Mouse (Mus musculus): ENCODE data around the gene Necab3. TPM values are rescaled to one million over a fixed set of nuclear protein-coding genes. Genes with fewer than 3 reads are reported as not detected.

Gene Necab3
- total RNA-seq, 2 experiments from 2014 or later: 1.3 to 1.8 TPM

- DNase-seq: no peak
- intact Hi-C loops (cut with DNase I): no loop called here
These were observed 15.6 kb upstream of the Necab3 start for GRCm38 (mm10) chr2:154574271-154574670.

DNA sequence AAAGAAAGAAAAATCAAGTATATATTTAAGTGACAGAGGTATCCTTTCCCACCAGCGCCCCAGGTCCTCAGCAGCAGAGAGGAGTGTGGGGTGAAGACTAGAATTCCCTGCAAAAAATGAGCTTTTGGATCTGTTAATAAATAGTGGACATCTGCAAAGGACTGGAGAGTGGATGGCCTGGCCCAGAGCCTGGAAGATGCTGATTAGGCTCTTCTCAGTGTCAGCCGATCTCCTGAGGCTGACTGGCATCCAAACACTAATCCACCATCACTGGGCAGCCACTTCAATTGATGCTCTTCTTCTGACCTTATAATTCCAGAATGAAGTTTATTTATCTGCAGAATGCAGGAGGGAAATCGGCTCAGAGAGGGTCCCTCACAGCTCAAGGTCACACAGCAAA is 14.3 kb upstream of the Necab3 start:
- no peak for DNase-seq
- intact Hi-C loops (cut with DNase I): no loop called here

- DNase-seq: no peak
- intact Hi-C loops (cut with DNase I): no loop called here
These were observed 13.3 kb upstream of the Necab3 start for GRCm38 (mm10) chr2:154571976-154572375.

- DNase-seq: no peak
- intact Hi-C loops (cut with DNase I): no loop called here
These were observed 12.6 kb upstream of the Necab3 start for GRCm38 (mm10) chr2:154571266-154571665.

DNA sequence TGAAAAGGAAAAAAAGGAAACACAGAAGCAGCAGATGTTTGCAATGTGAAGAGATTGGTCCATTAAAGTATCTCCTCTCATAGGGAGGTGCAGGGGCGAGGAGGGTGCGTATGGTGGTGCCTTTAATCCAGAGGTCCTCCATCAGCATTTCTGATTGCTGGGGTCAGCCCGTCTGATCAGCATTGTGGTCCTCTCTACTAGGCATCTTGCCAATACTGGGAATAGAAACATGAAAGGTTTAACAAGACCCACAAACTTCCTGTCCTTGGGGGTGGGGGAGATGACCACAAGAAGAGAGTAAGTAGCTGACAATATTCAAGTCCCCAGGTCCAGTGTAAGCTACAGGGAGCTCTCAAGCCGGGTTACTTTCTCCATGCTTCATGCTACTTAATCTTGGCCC is 12.0 kb upstream of the Necab3 start:
- DNase-seq: no peak
- intact Hi-C loops (cut with DNase I): no loop called here

DNA sequence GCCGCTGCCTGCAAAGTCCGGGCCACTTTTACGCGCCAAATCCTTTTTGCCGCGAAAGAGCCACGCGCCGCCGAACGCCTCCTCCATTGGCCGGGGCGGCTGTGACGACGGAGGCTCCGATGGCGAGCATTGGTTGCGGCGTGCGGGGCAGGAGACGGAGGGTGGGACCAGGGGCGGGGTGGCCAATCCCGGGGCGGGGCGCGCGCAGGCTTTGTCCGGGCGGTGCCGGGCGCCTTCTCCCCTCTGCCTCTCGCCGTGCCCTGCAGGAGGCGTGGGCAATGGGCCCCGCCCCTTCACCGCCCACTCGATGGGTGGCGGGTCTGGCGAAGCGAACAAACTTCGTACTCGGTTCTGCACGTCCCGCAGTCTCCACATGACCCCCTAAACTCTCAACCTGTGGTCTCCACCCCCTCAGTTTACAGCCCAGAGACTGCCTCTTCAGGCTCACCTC is 11.2 kb upstream of the Necab3 start, which contains the start of gene E2f1:
Gene E2f1, minus strand, starts transcription at position 57 of the 451 bp plus-strand sequence.
- intact Hi-C loops (cut with DNase I): no loop called here

DNA sequence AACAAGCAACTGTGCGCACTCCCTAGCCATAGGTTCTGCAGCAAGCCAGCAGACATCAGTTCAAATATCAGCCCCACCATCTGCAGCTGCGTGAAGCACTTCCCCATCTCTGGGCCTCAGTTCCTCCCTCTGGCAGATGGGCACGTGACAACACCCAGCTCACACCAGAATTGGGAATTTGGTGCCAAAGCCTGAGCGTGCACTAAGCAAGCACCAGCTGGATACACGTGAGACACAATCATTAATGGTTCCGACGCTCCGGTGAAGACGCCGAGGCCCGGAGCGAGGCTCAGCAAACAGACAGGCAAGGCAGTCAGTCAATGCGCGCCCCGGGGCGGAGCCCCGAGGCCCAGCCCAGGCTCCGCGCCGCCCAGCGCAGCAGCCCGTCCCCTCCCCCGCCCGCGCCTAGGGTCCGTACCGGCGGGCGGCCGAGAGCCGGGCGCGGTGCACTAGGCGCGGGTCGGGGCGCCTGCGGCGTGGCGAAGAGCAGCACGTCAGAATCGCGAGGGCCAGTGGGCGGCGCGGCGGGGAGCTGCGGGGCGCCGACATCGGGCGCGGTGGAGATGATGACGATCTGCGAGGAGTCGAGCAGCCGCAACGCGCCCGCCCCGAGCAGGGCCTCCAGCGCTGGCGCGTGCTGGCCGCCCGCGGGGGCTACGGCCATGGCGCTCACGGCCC is 10.5 kb upstream of the Necab3 start:
- peak; percentile 70 to 77 for DNase-seq
- intact Hi-C loops (cut with DNase I): no loop called here

More for the DNA sequence above, 11.2 kb upstream of the Necab3 start, which contains the start of gene E2f1:
- DNase-seq: peak; percentile 95 to 96

DNA sequence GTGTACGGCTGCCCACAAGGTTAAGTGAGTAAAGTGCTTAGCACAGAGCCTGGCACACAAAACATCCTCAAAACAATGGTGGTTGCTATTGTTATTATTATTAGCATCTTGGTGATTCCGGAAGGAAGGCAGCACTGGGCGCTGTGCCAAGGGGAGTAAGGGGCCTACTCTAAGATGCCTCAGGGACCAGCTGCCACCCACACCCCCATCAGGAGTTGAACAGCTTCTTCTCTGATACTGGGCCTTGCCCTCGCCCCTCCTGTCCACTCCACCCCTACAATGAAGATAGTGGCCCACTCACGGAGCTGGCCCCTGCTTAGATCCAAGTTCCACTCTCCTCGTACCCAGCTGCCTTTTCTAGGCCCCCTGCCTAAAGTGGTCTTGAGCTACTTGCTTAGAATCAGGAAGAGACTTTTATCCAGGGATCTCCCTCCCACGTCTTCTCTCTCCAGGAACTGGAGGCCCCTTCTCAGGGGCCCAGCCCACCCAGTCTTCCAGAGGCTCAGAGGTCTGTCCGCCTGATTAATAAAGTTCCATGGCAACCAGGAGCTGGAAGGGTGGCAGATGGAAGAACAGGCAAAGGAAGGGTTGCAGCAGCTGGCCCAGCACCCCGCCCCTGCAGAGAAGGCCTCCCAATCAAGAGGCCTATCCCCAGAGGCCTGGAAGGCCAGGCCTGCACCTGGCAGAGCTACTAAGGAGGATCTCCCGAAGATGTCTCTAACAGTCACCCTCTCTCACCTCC is 9.8 kb upstream of the Necab3 start:
- DNase-seq: peak in 1 of 2 experiments; percentile 55
- intact Hi-C loops (cut with DNase I): no loop called here

DNA sequence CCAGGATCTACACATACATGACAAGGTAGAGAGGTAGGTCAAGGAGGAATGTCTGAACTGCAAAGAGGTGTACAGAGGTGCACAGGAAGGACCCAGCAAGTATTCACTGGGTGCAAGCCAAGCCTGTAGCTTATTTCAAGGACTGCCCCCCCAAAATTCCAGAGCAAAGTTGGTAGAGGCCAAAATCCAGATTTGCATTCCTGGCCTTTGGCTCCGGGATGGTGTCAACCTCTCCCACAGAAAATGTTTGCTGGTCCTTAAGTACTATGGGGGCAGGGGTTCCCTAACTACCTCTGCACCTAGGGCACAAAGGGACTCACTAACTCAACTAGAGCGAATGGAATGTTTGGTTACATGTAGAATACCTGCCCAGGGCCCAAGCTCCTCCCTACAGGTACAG is 9.1 kb upstream of the Necab3 start:
- intact Hi-C loops (cut with DNase I): no loop called here
- DNase-seq: no peak

GRCm38 (mm10) chr2:154566641-154567040 is 8.0 kb upstream of the Necab3 start:
- no peak for DNase-seq
- intact Hi-C loops (cut with DNase I): no loop called here

GRCm38 (mm10) chr2:154565562-154565961 is 6.9 kb upstream of the Necab3 start:
- intact Hi-C loops (cut with DNase I): no loop called here
- no peak for DNase-seq

DNA sequence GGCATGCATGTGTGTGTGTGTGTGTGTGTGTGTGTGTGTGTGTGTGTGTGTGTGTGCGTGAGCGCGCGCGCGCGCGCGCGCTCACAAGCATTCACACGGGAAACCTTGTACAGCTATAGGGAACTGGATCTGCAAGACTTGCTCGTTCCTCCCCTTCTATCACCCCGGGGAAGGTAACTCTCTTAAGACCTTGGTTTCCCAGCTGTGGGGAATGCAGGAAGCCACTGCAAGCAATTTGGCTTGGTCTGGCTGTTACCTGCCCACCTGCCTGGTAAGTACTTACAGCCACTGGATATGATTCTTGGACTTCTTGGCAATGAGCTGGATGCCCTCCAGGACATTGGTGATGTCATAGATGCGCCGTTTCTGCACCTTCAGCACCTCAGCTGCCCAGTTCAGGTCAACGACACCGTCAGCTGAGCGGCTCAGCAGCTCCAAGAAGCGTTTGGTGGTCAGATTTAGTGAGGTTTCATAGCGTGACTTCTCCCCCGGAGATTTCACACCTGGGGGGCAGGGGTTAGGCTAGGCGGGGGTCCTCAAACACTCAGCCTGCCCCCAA is 5.0 kb upstream of the Necab3 start:
- intact Hi-C loops (cut with DNase I): no loop called here
- DNase-seq: no peak

- intact Hi-C loops (cut with DNase I): no loop called here
- DNase-seq: peak in 1 of 2 experiments; percentile 23
These were observed 1.4 kb downstream of the Necab3 start for GRCm38 (mm10) chr2:154557184-154557832.

- intact Hi-C loops (cut with DNase I): no loop called here
These were observed 3.5 kb downstream of the Necab3 start for GRCm38 (mm10) chr2:154555235-154555634.

GRCm38 (mm10) chr2:154552424-154552907 is 6.2 kb downstream of the Necab3 start:
- peak; percentile 72 to 74 for DNase-seq
- intact Hi-C loops (cut with DNase I): loop anchor here (2.0 kb wide), 1 partner anchor 60 kb away; the partner anchor contains the start of genes 4930519P11Rik and Zfp341

More at GRCm38 (mm10) chr2:154555235-154555634, 3.5 kb downstream of the Necab3 start:
- no peak for DNase-seq

GRCm38 (mm10) chr2:154551927-154552326 is 6.8 kb downstream of the Necab3 start:
- intact Hi-C loops (cut with DNase I): loop anchor here (2.0 kb wide), 1 partner anchor 61 kb away; the partner anchor contains the start of genes 4930519P11Rik and Zfp341
- DNase-seq: no peak

DNA sequence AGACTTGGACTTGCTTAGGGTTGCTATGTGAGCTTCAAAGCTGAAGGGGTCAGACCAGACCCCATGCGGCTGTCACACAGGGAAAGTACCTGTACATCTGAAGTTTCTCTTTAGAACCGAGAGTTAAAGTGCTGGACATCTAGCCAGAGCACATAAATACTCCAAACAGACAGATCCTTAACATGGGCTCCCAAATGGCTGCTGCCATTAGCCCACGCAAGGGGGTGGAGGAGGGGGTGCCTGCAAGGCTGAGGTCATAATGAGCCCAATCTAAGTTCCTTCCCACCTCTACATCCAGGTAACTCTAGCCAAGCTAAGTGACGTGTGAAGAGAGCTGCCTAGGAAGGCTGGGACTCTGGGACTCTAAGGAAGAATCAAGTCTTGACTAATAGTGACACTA is 7.2 kb downstream of the Necab3 start, which contains the start of gene Actl10:
Gene Actl10, plus strand, starts transcription at position 301 of the 400 bp plus-strand sequence.
- DNase-seq: no peak
- intact Hi-C loops (cut with DNase I): no loop called here

- intact Hi-C loops (cut with DNase I): no loop called here
- no peak for DNase-seq
These were observed 7.8 kb downstream of the Necab3 start for GRCm38 (mm10) chr2:154550937-154551336.

DNA sequence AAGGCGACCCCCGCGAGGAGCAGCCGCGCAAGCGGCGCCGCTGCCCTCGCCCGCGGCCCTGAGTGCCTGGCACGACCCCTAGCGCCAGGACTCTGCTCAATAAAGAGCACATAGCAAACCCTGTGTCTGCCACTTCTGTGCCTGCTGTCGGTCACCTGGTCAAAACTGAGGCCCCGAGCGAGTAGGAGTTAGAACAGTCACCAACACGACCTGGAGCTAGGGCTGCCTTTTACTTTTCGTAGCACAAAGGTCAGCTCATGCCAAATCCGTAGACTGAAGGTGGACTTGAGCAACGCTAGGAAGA is 8.9 kb downstream of the Necab3 start:
- DNase-seq: no peak
- intact Hi-C loops (cut with DNase I): no loop called here

- intact Hi-C loops (cut with DNase I): no loop called here
These were observed 9.4 kb downstream of the Necab3 start for GRCm38 (mm10) chr2:154549127-154549885.

More at GRCm38 (mm10) chr2:154549127-154549885, 9.4 kb downstream of the Necab3 start:
- peak; percentile 69 to 71 for DNase-seq
